Mouse (Mus musculus): ENCODE measurements around the gene Fpgs. TPM values are rescaled to one million over a fixed set of nuclear protein-coding genes. Genes with fewer than 3 reads are reported as not detected.

The Fpgs gene
- polyA plus RNA-seq, 1 experiment from 2014 or later = 32.7 TPM

DNA sequence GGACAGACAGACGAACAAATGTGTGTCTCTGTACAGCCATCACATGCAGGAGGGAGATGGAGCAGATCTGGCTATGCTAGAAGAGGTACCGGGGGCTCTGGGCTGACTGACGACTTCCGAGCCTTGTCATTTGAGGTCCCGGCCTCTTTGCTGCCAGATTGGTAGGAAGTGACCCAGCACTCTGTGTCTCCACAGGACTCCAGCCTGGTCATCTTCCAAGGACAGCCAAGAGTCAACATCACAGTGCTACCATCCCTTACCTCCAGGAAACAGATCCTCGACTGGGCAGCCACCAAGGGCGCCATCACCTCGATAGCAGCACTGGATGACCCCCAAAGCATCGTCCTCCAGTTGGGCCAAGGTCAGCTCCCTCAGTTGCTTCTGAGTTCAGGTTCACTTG, 32.8 kb downstream of the Fpgs start:
- Histone ChIP-seq H3K4me1 (ENCODE audit: insufficient read depth) (no peaks in the 10 kb centered on the region), H3K4me3 (ENCODE audit: low read depth, low read length) (no peak overlapping the region), H3K9ac (no peak overlapping the region), H3K27me3 (ENCODE audit: insufficient read depth, low read length) (no peaks in the 10 kb centered on the region), H3K4me2 (no peak overlapping the region), H3K27ac (ENCODE audit: low read depth) (no peak overlapping the region), H3K36me3 (ENCODE audit: insufficient read depth) (peaks cover 57% of the 10 kb centered on the region), H3K9me3 (ENCODE audit: low read depth, low read length) (peaks cover 5% of the 10 kb centered on the region)
- WGBS = 77% methylated on average over 9 of the region's 9 CpGs
- no peak for TF ChIP-seq CTCF (IDR thresholded peaks at IDR 0.05; ENCODE audit: low read depth)
- ATAC-seq (ENCODE audit: insufficient read depth) (no peak), DNase-seq (no peak)

DNA sequence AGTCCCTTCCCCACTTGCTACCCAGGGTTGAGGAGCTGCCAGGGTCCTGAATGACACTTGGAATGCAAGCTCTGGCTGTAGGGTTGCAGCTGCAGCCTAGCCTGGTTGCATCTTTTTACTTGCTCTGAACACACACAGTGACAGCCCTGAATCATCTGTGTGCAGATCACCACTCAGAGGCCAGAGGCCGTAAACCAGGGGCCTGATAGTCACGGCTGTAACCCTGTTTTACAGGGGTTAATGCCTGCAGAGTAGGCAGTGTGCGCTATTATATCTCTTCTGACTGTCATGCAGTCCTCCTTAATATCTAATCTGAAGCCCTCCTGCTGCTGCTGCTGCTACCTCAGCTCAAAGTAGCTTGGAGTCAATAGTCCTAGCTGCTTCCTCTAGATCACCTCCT, 34.1 kb downstream of the Fpgs start:
- no peak for TF ChIP-seq CTCF (IDR thresholded peaks at IDR 0.05; ENCODE audit: low read depth)
- H3K27me3 ChIP-seq (ENCODE audit: insufficient read depth, low read length) = no peaks in the 10 kb centered on the region
- H3K9me3 ChIP-seq (ENCODE audit: low read depth, low read length) = no peaks in the 10 kb centered on the region
- H3K4me2 ChIP-seq = no peak overlapping the region
- H3K36me3 ChIP-seq (ENCODE audit: insufficient read depth) = peaks cover 48% of the 10 kb centered on the region
- H3K4me3 ChIP-seq (ENCODE audit: low read depth, low read length) = no peak overlapping the region
- WGBS = 59% methylated on average over 3 of the region's 3 CpGs
- DNase-seq = no peak
- no peak for ATAC-seq (ENCODE audit: insufficient read depth)
- H3K27ac ChIP-seq (ENCODE audit: low read depth) = no peak overlapping the region
- H3K9ac ChIP-seq = no peak overlapping the region
- no peaks in the 10 kb centered on the region for H3K4me1 ChIP-seq (ENCODE audit: insufficient read depth)

DNA sequence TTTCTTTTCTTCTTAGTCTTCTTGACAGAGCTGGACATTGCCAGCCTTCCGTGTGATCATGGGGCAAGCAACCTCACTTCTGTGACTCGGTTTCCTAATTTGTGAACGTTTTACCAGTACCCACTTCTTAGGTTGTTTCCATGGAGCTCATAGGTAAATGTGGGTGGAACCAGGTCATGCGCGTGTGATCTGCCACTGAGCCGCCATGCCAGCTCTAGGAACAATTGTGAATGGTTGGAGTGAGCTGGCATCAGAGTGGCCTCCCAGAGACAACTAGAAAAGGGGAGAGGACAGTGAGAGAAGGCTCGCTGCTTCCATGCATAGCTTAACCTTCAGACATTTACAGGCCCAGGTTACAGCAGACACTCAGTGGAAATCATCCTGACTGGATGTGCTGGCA, 35.8 kb downstream of the Fpgs start:
- Histone ChIP-seq H3K4me2 (no peak overlapping the region), H3K9ac (no peak overlapping the region; the same call in 1 of the 2 replicates), H3K27ac (ENCODE audit: low read depth) (no peak overlapping the region), H3K36me3 (ENCODE audit: insufficient read depth) (peaks cover 35% of the 10 kb centered on the region), H3K4me1 (ENCODE audit: insufficient read depth) (no peaks in the 10 kb centered on the region), H3K9me3 (ENCODE audit: low read depth, low read length) (no peaks in the 10 kb centered on the region), H3K27me3 (ENCODE audit: insufficient read depth, low read length) (no peaks in the 10 kb centered on the region), H3K4me3 (ENCODE audit: low read depth, low read length) (no peak overlapping the region)
- DNase-seq = no peak
- no peak for TF ChIP-seq CTCF (IDR thresholded peaks at IDR 0.05; ENCODE audit: low read depth)
- WGBS = 88% methylated on average over 7 of the region's 7 CpGs
- ATAC-seq (ENCODE audit: insufficient read depth) = no peak

DNA sequence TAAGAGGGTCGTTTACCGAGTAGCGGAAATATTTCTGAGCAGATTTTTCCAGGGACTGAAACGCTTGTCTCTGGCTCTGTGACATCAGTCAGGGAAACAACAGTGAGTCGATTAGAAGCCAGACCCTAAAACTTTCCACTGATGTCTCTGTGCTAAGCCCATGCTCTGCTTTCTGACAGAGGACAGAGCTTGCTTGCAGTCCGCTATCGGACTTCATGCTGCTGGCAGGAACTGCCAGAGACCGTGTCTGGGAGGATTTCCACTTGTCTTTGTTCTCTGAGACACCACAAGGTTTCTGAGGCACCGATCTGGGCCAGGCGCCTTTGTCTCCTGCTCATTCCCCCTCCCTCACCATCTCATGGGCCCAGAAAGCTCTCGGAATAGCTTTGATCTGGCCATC, 36.2 kb downstream of the Fpgs start:
- no peak for DNase-seq
- no peak overlapping the region for H3K27ac ChIP-seq (ENCODE audit: low read depth)

DNA sequence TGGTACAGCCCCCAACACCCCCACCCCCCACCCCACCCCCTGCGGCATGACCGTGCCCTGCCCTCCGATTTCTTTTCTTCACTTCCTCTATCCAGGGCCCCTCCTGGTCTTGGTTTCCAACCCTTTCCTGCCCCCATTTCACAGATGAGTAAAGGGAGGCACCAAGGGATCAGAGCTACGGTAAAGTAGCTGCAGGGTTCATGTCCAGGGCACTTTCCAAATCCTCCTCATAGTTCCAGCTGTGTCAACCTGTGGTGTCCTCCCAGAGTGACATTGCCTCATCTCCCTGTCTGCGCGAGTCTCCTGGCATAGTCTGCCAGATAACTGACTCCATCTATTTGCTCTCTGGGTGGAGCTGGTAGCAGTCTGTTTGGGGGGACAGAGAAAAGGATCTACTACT, 38.1 kb downstream of the Fpgs start:
- peak overlapping the region; percentile 15; the same call in 1 of the 2 replicates for H3K27ac ChIP-seq (ENCODE audit: low read depth)
- H3K4me1 ChIP-seq (ENCODE audit: insufficient read depth) = no peaks in the 10 kb centered on the region
- H3K4me2 ChIP-seq = no peak overlapping the region
- ATAC-seq (ENCODE audit: insufficient read depth) (no peak), DNase-seq (no peak)
- no peak for TF ChIP-seq CTCF (IDR thresholded peaks at IDR 0.05; ENCODE audit: low read depth)
- no peak overlapping the region for H3K4me3 ChIP-seq (ENCODE audit: low read depth, low read length)
- peaks cover 20% of the 10 kb centered on the region for H3K36me3 ChIP-seq (ENCODE audit: insufficient read depth)
- H3K9me3 ChIP-seq (ENCODE audit: low read depth, low read length) = no peaks in the 10 kb centered on the region
- 75% methylated on average over 6 of the region's 6 CpGs for WGBS
- H3K27me3 ChIP-seq (ENCODE audit: insufficient read depth, low read length) = no peaks in the 10 kb centered on the region
- H3K9ac ChIP-seq = no peak overlapping the region

More for the DNA sequence above, 36.2 kb downstream of the Fpgs start:
- Histone ChIP-seq H3K4me2 (no peak overlapping the region), H3K9me3 (ENCODE audit: low read depth, low read length) (no peaks in the 10 kb centered on the region), H3K4me1 (ENCODE audit: insufficient read depth) (no peaks in the 10 kb centered on the region), H3K27me3 (ENCODE audit: insufficient read depth, low read length) (no peaks in the 10 kb centered on the region), H3K36me3 (ENCODE audit: insufficient read depth) (peaks cover 31% of the 10 kb centered on the region), H3K9ac (no peak overlapping the region), H3K4me3 (ENCODE audit: low read depth, low read length) (no peak overlapping the region)
- no peak for ATAC-seq (ENCODE audit: insufficient read depth)
- WGBS = 48% methylated on average over 11 of the region's 11 CpGs
- TF ChIP-seq CTCF (IDR thresholded peaks at IDR 0.05; ENCODE audit: low read depth) = no peak

DNA sequence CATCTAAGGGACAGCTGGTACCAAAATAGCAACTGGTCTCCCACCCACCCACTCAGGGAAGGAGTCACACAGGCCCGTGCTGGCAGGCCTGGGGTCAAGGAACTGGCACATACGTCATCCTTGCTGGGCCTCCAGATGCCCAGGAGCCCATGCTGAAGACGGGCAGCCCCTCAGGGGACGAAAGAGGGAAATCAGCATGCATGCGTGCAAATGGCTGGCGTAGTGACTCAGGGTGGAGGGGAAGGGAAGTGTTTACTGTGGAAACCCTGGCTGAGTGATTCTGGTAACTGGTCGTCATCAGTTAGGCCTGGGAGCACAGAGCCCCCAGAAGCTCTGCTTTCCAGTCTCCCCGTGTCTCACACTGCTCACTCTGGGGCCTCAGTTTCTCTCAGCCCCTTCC, 38.6 kb downstream of the Fpgs start:
- no peaks in the 10 kb centered on the region for H3K4me1 ChIP-seq (ENCODE audit: insufficient read depth)
- no peak overlapping the region for H3K9ac ChIP-seq
- 76% methylated on average over 8 of the region's 8 CpGs for WGBS
- H3K4me3 ChIP-seq (ENCODE audit: low read depth, low read length) = no peak overlapping the region
- no peak for TF ChIP-seq CTCF (IDR thresholded peaks at IDR 0.05; ENCODE audit: low read depth)
- DNase-seq (no peak), ATAC-seq (ENCODE audit: insufficient read depth) (no peak)
- H3K27ac ChIP-seq (ENCODE audit: low read depth) = no peak overlapping the region
- no peaks in the 10 kb centered on the region for H3K9me3 ChIP-seq (ENCODE audit: low read depth, low read length)
- H3K36me3 ChIP-seq (ENCODE audit: insufficient read depth) = peaks cover 17% of the 10 kb centered on the region
- H3K27me3 ChIP-seq (ENCODE audit: insufficient read depth, low read length) = no peaks in the 10 kb centered on the region
- H3K4me2 ChIP-seq = no peak overlapping the region

DNA sequence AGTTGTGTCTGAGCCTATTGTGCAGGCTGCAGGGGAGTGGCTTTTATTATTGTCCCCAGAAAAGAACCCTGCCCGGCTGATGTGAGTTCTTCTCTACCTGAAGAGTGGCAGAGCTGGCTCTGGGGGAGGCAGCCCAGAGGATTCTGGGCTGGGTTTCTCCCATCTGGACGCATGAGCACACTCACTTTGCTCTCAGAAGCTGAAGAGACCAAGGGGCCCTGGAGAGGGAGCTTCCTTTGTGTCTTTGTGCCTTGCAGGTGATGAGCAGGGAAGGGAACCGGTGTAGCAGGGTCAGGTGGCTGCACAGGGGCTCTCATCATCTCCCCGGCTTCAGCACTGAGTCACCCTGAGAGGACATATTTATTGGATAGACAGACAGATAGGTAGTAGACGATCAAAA, 41.7 kb downstream of the Fpgs start:
- 49% methylated on average over 5 of the region's 5 CpGs for WGBS
- H3K9ac ChIP-seq = no peak overlapping the region
- H3K4me1 ChIP-seq (ENCODE audit: insufficient read depth) = no peaks in the 10 kb centered on the region
- H3K4me2 ChIP-seq = no peak overlapping the region
- ATAC-seq (ENCODE audit: insufficient read depth) = no peak
- no peak overlapping the region for H3K4me3 ChIP-seq (ENCODE audit: low read depth, low read length)
- peaks cover 26% of the 10 kb centered on the region for H3K36me3 ChIP-seq (ENCODE audit: insufficient read depth)
- no peak for DNase-seq
- H3K27me3 ChIP-seq (ENCODE audit: insufficient read depth, low read length) = no peaks in the 10 kb centered on the region
- no peaks in the 10 kb centered on the region for H3K9me3 ChIP-seq (ENCODE audit: low read depth, low read length)
- H3K27ac ChIP-seq (ENCODE audit: low read depth) = peak overlapping the region; percentile 33; the same call in 1 of the 2 replicates
- no peak for TF ChIP-seq CTCF (IDR thresholded peaks at IDR 0.05; ENCODE audit: low read depth)

All from lung, embryonic 14.5 days (tissue).